Mouse (Mus musculus): ENCODE data around the gene Il16.
"Not testable (repeated sequence)": the region's sequence is repeated elsewhere in the genome, so short reads cannot be mapped to it uniquely, and the experiment has no call there.

Gene Il16

DNA sequence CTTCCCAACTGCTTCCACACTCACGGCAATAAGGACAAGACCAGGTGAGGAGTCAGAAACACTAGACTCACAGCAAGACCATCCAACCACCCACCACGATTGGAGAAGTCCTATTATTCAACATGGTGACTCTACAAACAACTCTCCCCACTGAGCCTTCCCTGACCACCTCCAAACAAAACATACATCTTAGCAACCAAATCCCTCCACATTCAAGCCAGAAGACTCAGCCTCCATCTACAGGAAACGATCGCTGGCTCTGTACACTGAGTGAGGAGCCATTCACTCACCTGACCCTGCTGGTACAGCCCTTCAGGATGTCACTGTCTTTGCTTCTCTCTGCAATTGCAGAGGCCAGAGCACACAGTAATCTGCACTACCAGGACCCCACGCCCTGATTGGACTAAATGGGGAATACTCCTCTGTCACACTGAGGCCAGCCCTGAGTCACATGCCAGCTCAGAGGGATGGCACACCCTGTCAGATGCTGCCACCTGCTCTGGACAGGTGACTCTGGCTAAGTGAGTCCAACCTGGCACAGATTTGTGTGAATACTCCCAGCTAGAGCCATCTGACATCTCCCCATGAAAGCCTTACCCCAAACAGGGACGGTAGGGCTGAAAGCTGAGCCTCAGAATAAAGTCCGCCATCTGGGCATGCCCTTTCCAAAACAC, 10.3 kb downstream of the Il16 start:
- DNase-seq (ENCODE audit: low read depth, low spot score), result no peak

DNA sequence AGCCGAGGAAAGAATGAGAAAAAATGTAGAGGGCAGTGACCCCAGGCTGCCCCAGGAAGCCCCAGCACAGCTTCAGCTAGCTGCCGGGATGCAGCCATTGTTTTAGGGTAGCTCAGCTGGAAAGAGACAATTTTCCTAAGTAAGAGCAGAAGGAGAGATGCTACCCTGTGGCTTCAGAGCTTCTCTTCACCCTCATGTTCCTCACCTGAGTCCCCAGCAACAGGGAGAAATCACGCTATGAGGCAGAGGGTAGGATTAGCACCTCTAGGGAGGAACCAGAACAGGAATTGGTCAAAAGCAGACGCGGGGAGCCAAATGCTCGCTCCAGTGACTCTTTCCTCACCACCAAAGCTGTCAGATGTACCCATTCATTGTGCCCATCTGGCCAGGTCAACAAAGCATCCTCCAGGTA, 10.8 kb downstream of the Il16 start:
- DNase-seq (ENCODE audit: low read depth, low spot score), result no peak

- DNase-seq (ENCODE audit: low read depth, low spot score), result no peak
Measured at GRCm38 (mm10) chr7:83734246-83734645, 11.3 kb downstream of the Il16 start.

DNA sequence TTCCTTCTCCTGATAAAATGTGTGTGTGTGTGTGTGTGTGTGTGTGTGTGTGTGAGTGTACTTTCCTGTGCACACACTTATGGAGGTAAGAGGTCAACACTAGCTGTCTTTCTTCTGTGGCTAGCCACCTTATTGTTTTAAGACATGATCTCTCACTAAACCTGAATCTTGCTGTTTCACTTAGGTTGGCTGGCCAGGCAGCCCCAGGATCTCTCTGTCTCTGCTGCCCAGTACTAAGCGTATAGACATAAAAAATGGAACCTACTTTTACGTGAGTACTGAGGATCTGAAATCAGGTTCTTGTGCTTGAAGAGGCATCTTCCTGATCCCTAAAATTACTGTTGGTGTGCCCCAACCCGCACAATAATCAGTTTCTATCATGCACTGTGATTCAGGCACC, 12.7 kb downstream of the Il16 start:
- DNase-seq (ENCODE audit: low read depth, low spot score), result no peak

GRCm38 (mm10) chr7:83731961-83732666, 13.4 kb downstream of the Il16 start:
- no peak for DNase-seq (ENCODE audit: low read depth, low spot score)

DNA sequence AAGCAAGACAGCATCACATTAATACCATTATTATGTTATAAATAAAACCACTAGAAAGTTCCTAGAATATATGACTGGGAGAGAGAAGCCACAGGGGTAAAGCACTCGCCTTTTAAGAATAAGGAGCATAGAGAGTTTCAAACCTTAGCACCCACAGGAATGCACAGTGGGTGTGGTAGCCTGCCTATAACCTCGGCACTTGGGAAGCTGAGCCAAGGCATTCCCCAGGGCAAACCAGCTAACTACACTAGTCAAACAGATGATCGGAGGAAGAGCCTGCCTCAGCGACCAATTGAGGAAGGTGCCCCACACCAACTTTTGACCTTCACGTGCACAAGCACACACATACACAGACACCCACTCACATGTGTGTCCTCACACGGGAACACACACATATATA, 14.2 kb downstream of the Il16 start:
- no peak for DNase-seq (ENCODE audit: low read depth, low spot score)

DNA sequence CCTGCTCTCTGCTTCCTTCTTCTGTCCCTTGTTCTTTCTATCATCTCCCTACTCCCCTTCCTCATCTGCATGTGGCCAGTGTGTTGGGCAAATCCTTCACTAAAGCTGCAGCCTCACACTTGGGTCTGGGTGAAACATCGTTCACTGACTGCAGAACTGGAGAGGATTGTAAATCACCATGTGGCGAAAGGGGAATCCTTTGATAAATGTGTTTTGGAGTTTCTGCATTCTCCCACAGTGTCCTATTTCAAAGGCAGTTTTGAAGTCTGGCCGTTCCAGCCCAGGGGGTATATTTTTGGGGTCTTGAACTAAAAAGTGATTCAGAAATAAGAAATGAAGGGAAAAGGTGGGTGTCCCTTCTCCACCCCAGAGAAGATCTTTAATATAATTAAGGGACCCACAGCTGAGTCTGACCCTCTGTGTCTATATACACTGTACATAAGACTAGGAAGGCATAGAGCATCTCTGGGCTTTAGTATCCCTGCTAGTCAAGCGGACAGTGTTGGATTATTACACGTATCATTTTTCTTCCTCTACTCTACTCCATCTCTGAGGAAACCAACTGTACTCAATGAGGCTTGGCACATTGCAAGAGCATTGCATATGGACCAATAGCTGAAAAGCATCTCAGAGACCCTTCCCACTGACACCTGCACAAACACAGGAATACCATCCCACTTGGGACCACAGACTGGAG, 18.4 kb downstream of the Il16 start:
- DNase-seq (ENCODE audit: low read depth, low spot score), result no peak

DNA sequence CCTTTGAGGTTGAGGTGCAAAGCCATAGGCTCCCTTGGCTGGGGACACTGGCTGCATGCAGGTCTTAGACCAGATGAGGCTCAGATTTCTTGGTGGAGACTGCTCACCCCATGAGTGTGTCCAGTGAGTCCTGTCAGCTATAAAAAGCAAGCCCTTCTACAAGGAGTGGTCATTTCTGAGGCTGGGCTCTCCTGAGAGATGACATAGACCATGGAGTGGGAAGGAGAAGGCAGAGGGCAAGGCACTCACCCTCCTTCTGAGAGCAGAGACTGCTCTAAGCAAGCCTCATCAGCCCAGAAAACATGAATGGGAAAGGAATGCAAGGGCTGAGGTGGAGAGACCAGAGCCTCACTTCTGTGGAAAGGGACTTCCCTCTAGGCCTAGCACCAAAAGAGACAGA, 19.7 kb downstream of the Il16 start:
- no peak for DNase-seq (ENCODE audit: low read depth, low spot score)

DNA sequence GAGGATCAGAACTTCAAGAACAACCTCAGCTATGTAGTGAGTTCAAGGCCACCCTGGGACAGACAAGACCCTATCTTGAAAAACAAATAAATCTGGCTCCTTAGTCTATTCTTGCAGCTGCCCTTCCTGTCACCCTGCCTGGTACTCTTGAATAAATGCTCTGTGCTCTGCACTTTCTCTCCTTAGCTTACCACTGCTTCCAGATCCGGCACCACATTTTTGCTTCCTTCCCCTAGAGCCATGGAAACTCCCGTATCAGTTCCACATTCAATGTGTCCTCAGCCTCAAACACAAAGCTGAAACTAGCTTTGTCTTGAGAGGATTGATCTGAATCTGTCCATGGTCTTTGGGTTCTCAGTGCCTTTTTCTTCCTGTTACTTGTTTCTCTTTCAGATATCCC, 21.0 kb downstream of the Il16 start:
- DNase-seq (ENCODE audit: low read depth, low spot score), result no peak

GRCm38 (mm10) chr7:83723954-83724353, 21.6 kb downstream of the Il16 start:
- no peak for DNase-seq (ENCODE audit: low read depth, low spot score)

GRCm38 (mm10) chr7:83723221-83723620, 22.3 kb downstream of the Il16 start:
- DNase-seq (ENCODE audit: low read depth, low spot score), result no peak

DNA sequence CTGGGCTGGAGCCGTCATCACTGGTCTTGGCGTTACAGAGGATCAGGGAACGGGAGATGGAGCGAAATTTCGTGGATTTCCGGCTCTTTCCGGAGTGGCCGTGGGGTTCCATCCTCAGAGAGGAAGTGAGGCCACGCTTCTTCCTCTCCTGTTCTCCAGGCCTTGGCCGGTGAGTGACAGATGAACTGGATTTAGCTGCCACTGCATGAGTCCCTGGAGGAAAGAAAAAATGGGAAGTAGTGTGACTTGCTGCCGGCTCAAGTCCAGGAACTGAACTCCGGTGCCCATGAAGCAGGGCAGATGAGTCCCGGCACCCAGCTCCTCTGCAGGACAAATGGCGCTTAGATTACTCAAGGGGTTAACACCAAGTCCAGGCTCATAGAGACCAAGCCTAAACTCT, 23.0 kb downstream of the Il16 start:
- no peak for DNase-seq (ENCODE audit: low read depth, low spot score)

DNA sequence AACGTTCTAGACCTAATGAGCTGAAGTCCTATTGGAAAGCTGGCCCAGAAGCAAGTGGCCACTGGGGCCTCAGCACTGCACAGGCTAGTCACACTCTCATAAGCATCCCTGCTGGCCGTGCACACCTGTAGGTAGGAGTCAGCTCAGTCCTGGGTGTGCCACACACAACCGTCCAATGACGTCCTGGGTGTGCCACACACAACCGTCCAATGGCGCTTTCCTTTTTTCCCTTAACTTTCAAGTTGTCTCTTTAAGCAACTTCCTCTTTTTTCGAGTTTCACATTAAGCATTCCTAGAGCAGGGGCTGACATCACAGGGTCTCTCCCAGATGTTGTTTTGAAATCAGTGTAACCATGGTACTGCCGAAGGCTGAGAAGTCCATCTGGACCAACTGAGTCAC, 25.3 kb downstream of the Il16 start:
- DNase-seq (ENCODE audit: low read depth, low spot score), result no peak

- no peak for DNase-seq (ENCODE audit: low read depth, low spot score)
Measured at GRCm38 (mm10) chr7:83717021-83717725, 28.4 kb downstream of the Il16 start.

DNA sequence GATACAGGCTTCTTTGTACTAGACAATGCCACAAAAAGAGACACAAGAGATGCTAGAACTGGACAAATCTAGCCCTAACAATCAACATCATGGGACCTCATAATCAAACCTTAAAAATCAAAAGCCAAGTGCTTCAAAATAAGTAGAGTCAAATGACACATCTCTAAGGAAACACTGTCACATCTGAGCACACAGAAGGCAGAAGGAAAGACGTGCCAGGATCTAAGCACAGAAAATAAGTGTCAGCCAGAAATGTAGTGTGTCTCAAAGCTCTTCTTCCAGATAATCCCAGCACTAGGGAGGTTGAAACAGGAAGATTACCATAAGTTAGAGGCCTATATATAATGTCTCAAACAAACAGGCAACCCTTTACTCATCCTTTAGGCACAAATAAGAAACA, 31.9 kb downstream of the Il16 start:
- DNase-seq (ENCODE audit: low read depth, low spot score), result no peak

DNA sequence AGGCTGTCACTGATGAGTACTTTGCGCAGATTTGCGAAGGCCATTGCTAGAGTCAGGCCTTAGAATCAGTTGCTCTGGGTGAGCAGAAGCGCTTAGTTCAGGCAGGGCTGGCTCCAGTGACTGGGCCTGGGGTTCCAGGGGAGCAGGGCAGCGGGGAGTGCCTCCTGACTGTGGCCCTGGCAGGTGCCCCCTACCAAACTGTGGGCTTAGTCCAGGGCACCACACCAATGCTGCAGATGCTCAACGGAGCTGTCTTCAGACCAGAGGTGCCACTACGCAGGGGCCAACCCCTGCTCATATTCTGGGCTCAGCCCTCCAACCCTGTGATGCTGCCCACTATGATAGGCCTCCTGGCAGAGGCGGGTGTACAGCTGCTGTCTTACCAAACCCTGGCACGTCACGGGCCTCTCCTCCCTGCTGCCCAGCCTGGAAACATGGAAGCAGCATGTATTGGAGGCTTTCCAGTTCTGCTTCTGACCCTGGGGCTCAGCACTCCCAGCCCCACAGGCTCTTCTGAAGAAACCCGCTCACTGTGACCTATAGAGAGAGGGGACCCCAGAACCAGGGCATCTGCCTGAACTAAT, 33.8 kb downstream of the Il16 start:
- not testable (repeated sequence) for DNase-seq (ENCODE audit: low read depth, low spot score)

DNA sequence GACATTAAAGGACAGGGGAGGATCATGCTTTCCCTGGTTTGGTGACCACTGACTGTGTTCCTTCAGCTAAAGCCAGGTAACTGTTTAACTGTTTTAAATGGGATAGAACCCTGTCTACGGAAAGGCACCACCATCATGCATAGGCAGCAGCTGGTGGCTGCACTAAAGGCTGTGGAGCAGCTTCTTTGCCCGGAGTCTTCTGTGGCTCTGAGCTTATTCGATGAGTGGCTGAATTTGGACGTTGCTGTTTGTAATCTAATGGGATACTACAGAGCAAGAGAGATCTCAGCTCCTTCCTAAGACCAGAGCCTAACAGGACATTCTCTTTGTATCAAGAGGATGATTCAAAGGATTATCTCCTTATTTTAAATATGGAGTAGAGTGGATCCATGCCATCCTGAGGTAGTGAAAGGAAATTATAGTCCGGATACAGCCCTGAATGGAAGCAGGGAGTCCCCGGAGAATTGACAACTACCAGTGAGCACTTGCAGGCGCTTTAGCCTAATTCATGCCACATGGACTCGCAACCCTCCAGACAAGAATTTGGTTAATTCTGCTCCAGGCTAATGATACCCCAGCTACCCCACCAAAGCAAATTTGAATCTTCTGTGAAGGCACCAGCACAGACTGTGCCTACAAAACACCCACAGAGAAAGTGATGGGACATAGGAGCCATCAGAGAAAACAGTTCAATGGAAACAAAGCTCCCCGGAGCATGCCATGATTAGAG, 42.3 kb downstream of the Il16 start:
- DNase-seq (ENCODE audit: low read depth, low spot score), result no peak

- DNase-seq (ENCODE audit: low read depth, low spot score), result no peak
Measured at GRCm38 (mm10) chr7:83699066-83699745, 46.3 kb downstream of the Il16 start.

- DNase-seq (ENCODE audit: low read depth, low spot score), result peak; percentile 9
Measured at GRCm38 (mm10) chr7:83695449-83696212, 49.9 kb downstream of the Il16 start.
